Mouse (Mus musculus) spleen, adult 2 months (tissue): ENCODE results near the gene Ptges3l.

Experiments used
- CTCF ChIP-seq: fragments of 200-500 bp; IDR thresholded peaks from 2 replicates; pipeline ENCODE4 v1.5.1; 2011; ENCODE audit warnings: mild to moderate bottlenecking, inconsistent platforms; ENCODE audit not compliant: insufficient read depth, insufficient read length, insufficient replicate concordance; ENCODE audit errors: extremely low read depth
- POLR2A ChIP-seq: fragments of 200-500 bp; IDR thresholded peaks from 2 replicates; pipeline ENCODE4 v1.6.1; 2011; ENCODE audit warnings: low read depth, low read length, inconsistent platforms

- TF ChIP-seq CTCF = no peak
- no peak for TF ChIP-seq POLR2A
These were observed 9.8 kb downstream of the Ptges3l start for GRCm38 (mm10) chr11:101415306-101415705.
